Mouse (Mus musculus) gastrocnemius, postnatal 10 days (tissue): ENCODE results near the gene Uhrf1bp1. TPM values are rescaled to one million over a fixed set of nuclear protein-coding genes. Genes with fewer than 3 reads are reported as not detected.
"Not testable (repeated sequence)": the region's sequence is repeated elsewhere in the genome, so short reads cannot be mapped to it uniquely, and the experiment has no call there.

ENCODE experiments used
- DNase-seq: peaks from one replicate; pipeline ENCODE4 v3.0.0; 2021; ENCODE audit warnings: mixed read lengths
- long read RNA-seq, 2 experiments: library from polyadenylated mRNA; stranded (forward); transcript quantifications; one replicate each; pipeline ENCODE4 v2.0.0; 2021
- total RNA-seq, 2 experiments: library from RNA; stranded (reverse); gene quantifications; 2 replicates each; pipeline ENCODE4 v1.2.3; 2021

Uhrf1bp1 gene
- total RNA-seq = 10 to 100 TPM; 15.0 to 20.4 TPM
- long read RNA-seq, experiment 1, full-length matches to known transcripts = 3 of 10 reads
- long read RNA-seq, experiment 1, partial matches to known transcripts = 6 of 10 reads
- long read RNA-seq, experiment 1, other reads (novel, unspliced or antisense) = 1 of 10 reads
- long read RNA-seq, experiment 2, full-length matches to known transcripts = 1 of 11 reads
- long read RNA-seq, experiment 2, partial matches to known transcripts = 4 of 11 reads
- long read RNA-seq, experiment 2, other reads (novel, unspliced or antisense) = 6 of 11 reads

DNA sequence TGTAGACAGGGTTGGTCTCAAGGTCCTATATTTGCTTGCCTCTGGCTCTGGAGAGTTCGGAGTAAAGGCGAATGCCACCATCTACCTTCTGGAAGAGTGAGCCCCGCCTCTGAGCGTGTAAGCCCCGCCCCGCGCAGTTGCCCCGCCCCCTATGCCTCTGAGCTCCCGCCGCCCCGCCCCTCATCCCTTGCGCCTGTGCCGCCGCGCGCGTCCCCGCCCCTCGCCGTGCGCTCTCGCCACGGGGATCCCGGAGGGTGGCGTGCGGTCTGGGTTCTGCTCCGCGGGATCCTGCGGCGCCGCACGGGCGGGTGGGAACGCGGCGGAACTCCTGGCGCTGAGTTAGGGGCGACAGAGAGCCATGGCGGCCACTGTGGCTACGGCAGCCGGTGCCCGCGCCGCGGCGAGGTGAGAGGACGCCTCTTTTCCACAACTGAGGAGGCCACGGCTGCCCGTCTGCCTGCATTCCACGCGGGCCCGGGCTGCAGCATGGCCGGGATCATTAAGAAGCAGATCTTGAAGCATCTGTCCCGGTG is at the start of gene Uhrf1bp1:
Gene Uhrf1bp1 (plus strand): TSS at position 177 of the 533 bp plus-strand sequence.
- DNase-seq = peak; percentile 85

DNA sequence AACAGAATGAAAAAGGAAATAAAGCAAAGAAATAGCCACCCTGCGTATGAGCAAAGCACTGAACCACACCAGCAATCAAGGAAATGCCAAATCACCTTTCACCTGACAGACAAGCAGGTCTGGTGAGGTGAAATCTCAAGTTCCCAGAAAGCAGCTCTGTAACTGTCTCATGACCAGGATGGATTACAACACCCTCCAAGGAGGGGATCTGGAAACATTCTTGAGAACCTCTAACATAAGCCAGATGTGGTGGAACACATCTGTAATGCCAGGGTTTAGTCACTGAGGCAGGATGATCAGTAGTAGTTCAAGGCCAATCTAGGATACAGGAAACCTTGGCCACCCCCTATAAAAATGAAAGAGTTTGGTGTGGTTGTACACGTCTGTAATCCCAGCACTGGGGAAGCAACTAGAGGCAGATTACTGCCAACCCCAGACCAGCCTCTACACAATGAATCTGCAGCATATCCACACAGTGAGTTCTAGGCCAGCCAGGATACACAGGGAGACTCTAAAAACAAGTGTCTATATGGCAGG is 48.6 kb upstream of the Uhrf1bp1 start:
- no peak for DNase-seq

- no peak for DNase-seq
Measured at GRCm38 (mm10) chr17:27810569-27811331, 45.5 kb upstream of the Uhrf1bp1 start.

DNA sequence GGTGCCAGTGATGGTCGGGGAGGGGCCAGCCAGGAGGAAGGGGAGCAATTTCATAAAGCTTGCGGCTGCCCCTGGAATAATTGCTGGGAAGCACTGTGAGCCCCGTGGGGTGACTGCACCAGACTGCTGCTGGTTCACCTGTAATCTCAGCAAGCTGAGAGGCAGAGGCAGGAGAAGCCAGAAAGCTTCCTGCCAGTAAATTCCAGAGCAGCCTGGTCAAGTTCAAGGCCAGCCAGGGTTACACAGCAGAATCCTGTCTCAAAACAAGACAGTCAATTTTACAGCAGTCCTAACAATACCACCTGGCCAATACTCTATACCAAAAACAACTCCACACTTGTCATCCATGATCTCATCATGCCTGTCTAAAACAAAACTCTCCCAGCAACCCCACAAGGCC is 44.3 kb upstream of the Uhrf1bp1 start:
- DNase-seq = no peak

DNA sequence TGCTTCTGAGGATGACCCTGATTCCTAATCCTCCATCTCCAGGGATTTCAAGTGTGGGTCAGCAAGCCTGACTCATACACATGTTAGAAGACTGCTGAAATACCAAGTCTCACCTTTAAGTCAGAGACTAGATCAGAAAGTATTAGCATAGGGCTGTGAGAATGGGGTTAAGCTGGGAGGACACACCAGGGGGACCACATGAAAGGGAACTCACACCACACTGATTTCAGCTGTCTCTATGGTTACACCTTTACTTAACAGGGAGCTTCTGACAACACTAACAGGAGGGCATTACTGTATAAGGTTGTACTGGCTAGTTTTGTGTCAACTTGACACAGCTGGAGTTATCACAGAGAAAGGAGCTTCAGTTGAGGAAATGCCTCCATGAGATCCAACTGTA is 41.6 kb upstream of the Uhrf1bp1 start:
- DNase-seq = no peak

GRCm38 (mm10) chr17:27819011-27819410 is 37.2 kb upstream of the Uhrf1bp1 start:
- no peak for DNase-seq

DNA sequence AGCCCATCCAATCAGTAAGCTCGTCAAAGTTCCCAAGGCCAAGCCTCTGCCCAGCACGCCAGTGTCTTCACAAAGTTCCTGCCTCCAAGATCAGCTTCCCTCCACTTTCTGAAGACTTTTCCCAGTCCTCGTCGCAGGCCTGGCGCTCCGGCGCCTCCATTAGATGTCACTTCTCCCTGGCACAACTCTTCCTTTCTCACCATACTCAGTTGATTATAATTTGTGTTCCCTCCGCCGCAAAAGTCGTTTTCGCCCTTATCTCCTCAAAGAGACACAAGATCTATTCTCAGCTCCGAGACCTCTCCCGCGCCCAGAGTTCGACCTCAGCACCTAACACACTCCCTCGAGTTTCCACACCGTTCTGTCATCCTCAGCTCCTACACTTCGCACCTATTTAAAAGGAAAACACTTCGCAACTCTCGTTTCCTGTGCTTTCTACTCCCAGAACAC is 36.7 kb upstream of the Uhrf1bp1 start:
- peak; percentile 22 for DNase-seq

- DNase-seq = peak; percentile 66
Measured at GRCm38 (mm10) chr17:27819971-27820567, 36.2 kb upstream of the Uhrf1bp1 start.

GRCm38 (mm10) chr17:27820568-27821406 is 35.5 kb upstream of the Uhrf1bp1 start, which contains the start of gene D17Wsu92e:
D17Wsu92e (minus strand) TSS chr17:27820648.
- peak; percentile 98 for DNase-seq

GRCm38 (mm10) chr17:27821407-27822338 is 34.6 kb upstream of the Uhrf1bp1 start:
- DNase-seq = peak; percentile 33

GRCm38 (mm10) chr17:27823142-27823905 is 32.9 kb upstream of the Uhrf1bp1 start:
- DNase-seq = no peak

- DNase-seq = no peak
Measured at GRCm38 (mm10) chr17:27824941-27825340, 31.3 kb upstream of the Uhrf1bp1 start.

GRCm38 (mm10) chr17:27825539-27825938 is 30.7 kb upstream of the Uhrf1bp1 start:
- no peak for DNase-seq

- peak; percentile 54 for DNase-seq
Measured at GRCm38 (mm10) chr17:27825984-27826905, 30.0 kb upstream of the Uhrf1bp1 start.

DNA sequence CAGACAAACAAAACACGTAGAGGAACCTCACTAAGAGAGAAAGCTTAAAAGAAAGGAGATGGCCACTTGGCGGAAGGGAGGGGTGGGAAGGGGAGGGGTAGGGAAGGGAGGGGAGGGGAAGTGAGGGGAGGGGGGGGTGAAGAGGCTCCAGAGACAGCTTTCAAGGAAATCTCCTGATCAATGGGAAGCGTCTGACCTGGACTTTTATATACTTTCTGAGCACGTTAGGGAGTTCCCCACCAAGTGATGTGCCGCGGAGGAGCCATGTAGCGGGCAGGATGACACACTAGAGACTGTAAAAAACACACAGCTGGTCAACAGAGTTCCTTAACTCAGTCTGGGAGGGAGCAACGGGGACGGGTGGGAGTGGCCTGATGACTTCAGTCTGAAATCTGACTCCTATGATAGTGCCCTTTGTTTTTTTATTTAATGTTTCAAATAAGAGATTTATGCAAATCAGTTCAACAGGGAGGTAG is 29.3 kb upstream of the Uhrf1bp1 start:
- peak; percentile 23 for DNase-seq

DNA sequence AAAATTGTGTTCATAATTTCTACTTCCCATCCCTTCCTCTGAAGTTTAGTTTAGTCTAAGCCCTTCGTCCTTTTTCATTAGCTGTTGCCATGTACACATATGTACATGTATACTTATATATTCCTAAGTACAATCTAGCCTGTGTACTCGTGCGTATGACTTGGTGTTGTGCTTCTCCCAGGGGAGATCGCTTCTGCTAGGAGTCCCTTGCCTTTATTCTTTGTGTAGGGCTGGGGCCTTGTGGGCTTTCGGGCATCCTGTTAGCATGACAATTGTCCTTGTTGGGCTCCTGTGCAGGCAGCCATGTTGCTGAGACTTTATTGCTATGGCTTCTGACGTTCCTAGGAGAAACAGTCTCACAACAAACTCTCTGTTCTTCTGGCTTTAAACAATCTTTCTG is 28.7 kb upstream of the Uhrf1bp1 start:
- DNase-seq = no peak

DNA sequence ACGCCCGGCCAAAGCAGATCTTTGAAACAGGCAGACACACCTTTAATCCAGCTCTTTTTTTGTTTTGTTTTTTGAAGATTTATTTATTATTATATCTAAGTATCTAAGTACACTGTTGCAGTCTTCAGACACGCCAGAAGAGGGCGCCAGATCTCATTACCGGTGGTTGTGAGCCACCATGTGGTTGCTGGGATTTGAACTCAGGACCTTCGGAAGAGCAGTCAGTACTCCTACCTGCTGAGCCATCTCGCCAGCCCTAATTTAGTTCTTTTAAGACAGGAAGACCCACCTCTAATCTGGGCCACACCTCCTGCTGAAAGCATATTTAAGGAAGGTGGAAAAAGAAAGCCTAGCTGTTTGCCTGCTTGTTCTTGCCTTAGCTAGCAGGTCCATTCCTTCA is 25.8 kb upstream of the Uhrf1bp1 start:
- DNase-seq = no peak

GRCm38 (mm10) chr17:27837850-27838249 is 18.4 kb upstream of the Uhrf1bp1 start, which contains the start of gene Snrpc:
Snrpc (plus strand) TSS chr17:27838150.
- not testable (repeated sequence) for DNase-seq
